Mouse (Mus musculus) limb, embryonic 13.5 days (tissue): ENCODE measurements around the gene Olfr721-ps1. TPM values are rescaled to one million over a fixed set of nuclear protein-coding genes. Genes with fewer than 3 reads are reported as not detected.

Experiments used
- polyA plus RNA-seq: library from polyadenylated mRNA; unstranded; fragments of >200 nt; fragmentation: Nextera tagmentation; extraction: Ambion mirVana; gene quantifications from 2 replicates; pipeline ENCODE4 v1.2.1, GENCODE M21; 2015

Gene Olfr721-ps1
- polyA plus RNA-seq, 1 experiment from 2014 or later = not detected

Other genes with a start within 250 kb of the Olfr721-ps1 start
- not detected in 2 replicates for gene Olfr720, start 214.5 kb upstream of the Olfr721-ps1 start, polyA plus RNA-seq
- gene Olfr31, start 78.5 kb upstream of the Olfr721-ps1 start, polyA plus RNA-seq = not detected in 2 replicates
- 4.8 and 5.0 TPM in 2 replicates for gene Il3ra, start 55.0 kb upstream of the Olfr721-ps1 start, polyA plus RNA-seq